Mouse (Mus musculus): Measurements from ENCODE around the gene 1700024P04Rik.
"Not testable (repeated sequence)": the region's sequence is repeated elsewhere in the genome, so short reads cannot be mapped to it uniquely, and the experiment has no call there.

The 1700024P04Rik gene

DNA sequence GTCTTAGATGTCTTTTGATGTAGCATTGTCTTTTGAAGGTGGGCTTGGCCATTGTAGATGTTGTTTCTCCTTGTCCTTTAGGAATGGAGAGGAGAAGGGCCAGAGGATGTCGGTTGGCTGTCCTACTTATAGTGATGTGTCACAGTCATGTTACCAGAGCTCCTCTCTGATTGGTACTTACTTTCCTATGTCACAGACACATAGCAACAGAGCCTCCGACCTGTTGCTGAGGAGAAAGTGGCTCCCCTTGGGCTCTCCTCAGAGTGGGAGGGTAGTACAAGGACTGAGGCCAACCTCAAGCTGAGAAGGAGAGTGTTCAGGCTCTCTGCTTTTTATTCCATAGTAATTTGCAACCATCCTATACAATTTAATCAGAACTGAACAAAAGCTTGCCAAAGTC lies at the start of gene 1700024P04Rik:
Gene 1700024P04Rik (minus strand): TSS at position 101 of the 400 bp plus-strand sequence.
- DNase-seq: no peak

DNA sequence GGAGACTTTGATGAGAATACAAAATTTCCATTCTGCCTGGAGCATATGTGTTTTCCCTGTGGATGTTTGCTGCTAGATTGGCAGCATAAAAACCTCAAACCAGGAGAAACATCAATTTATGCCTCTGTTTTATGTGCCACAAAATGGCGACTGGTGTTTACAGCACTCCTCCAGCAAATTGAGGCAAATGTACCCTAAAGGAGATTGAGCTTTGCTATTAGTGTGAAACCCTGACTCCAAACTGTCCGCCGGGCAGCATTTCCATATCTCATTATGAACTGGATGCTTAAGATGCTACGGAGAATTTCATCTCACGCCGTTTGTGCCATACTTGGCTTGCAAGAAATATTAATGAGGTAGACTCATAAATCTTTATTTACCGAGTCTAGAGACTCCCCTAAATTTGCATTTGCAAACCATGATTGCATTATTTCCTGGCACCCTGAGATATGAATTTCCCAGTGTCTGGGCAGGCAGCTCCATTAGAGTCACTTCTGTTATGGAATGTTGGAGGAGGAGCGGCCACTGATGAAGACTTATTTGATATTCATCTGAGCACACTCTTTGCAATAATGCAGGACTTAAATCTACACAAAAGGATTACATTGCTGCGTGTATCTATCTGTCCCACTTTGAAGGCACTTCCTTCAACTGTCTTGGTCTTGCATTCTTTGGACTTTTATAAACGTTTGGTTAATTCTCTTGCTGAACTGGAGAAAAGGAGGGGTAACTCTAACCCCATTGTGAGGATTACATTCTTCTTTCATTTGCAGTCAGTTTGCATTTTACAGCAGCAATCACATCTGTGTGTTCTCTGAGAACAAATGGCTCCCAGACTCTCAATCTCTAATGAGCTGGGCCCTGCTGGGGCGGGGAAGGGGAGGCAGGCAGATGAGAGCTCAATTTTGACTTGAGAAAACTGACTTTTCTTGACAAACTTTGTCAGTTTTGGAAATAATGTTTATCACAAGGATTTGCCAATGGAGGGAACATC lies 47.2 kb upstream of the 1700024P04Rik start:
- no peak for DNase-seq

DNA sequence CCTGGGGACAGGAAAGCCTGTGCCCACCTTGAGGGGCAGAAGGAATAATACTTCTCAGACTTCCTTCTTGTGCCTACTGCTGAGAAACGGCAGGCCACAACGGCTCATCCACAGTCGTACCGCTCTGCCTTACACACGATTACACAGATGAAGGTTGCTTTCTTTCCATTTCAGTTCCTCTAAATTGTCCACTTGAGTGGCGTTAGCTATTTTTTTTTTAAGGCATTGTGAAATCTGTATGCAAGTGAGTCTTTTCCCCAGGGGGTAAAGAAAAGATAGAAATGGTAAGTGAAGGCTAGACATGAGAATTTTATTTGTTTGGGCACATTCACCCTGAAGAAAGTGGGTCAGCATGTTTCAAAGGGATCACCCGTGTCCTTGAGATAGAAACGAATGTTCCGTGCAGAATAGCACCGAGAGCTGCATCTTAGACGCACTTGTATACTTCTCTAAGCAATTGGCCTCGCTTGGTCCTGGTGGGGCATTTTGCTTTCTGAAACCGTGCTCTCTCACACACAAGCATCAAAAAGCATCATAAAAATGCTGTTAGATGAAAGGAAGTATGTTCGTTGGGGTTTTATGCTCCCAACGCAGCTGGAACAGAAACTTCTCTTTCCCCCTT lies 46.3 kb upstream of the 1700024P04Rik start:
- no peak for DNase-seq

DNA sequence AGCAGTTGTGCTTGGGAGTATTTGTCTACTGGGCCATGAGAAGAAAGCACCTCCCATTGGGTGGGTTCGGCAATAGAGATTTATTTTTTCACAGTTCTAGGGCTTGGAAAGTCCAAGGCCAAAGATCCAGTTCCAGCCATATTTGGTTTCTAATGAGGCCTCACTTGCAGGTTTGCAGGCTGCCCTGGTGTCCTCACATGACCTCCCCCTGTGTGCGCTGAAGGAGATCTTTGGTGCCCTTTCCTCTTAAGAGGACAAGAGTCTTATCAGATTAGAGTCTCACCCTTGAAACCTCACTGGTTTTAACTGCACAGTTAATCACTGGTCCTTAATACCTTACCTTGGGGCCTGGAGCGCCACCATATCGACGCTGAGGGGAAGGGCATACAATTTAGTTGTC lies 40.9 kb upstream of the 1700024P04Rik start:
- no peak for DNase-seq

- DNase-seq: no peak
These were observed 37.7 kb upstream of the 1700024P04Rik start for GRCm38 (mm10) chr13:99022036-99022435.

DNA sequence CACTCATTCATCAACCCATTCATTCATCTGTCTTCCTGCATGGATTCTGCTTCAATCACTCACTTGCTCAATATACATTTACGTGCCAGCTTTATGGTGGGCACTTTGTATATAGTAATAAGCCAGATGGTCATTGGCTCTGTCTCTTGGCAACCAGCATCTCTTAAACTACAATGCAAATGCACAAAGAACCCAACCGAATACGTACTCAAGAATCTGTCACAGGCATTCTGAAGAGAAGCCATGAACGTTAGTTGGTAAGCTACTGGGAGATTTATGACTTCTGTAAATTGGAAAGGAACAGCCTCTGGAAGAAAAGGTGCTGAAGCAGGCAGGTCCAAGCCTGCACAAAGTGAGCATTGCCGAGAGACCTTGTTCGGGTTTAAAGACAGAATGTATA lies 36.8 kb upstream of the 1700024P04Rik start:
- no peak for DNase-seq

DNA sequence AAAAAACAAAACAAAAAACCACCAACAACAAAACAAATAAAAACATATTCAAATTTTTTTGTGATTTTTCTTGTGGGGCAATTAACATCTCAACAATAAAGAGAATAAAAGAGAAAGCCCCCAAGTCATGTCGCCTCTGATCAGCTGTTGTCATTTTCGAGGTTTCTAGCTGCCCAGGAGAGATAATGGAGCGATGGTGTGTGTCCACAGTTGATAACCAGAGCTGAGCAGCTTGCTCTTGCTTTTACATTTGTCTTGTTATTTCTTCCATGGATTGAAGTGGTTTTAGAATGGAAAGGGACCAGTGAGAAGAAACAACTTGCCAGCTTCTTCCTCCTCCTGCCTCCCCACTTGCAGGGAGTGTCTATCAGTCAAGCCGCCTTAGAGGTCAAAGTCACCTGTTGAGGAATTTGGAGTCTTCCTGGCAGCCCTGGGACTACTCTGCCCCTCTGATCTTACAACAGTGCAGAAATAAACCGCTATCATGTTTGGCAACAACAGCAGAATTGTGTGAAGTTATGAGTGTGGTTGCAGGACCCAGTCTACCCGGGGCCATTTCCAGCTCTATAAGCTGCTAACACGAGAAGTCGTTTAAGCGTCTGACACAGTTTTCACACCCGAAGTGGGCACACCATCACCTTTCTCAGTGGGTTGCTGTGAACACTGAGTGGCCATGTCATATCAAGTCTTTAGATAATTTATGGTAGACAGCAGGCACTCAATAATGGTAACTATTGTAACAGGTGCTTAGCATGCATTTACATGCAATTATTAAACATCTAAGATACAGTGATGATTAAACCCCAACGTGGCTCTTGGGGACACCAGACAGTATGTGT lies 35.7 kb upstream of the 1700024P04Rik start:
- no peak for DNase-seq

DNA sequence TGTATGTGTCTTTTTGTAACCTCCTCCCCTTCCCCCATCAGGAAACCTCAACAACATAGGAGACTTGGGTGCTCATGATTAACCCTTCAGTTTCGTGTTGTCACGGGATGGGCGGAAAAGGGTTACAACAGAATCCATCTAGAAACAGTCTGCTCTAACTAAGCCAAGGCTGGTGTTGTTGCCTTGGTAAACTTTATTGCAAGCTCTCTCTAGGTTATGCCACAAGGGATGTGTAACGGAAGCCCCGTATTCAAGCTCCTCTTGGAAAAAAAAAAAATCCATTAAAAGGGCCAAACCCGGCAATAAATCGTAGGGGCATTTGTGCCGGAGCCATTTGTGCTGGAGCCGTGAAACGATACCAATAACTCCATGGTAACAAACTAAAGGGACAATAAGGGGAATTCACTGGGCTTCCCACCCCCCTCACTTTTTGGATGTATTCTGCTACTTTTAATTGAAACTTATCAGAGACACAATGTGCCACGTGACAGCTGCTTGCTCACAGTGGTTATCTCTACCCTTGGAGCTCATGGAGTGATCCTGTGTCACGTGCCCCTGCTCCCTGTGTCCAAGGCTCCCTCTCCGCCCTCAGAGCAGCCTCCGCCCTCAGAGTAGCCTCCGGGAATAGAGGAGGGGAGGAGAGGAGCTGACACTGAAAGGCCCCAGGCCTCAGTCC lies 34.3 kb upstream of the 1700024P04Rik start:
- DNase-seq: no peak

DNA sequence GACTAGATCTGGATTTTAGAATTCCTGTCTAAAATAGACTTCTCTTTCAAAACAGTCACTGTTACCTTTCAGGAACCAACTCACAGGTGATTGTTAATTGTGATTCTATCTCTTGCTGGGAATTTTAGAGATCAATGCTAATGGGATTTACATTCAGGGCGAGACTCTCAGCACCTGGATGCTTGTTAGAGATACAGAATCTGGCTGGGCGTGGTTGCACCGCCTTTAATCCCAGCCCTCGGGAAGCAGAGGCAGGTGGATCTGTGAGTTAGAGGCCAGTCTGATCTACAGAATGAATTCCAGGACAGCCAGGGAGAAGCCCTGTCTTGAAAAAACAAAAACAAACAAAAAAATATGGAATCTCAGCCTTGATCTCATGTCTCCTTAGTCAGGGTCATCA lies 32.3 kb upstream of the 1700024P04Rik start:
- no peak for DNase-seq

- no peak for DNase-seq
These were observed 28.5 kb upstream of the 1700024P04Rik start for GRCm38 (mm10) chr13:99012891-99013290.

- DNase-seq: no peak
These were observed 23.6 kb upstream of the 1700024P04Rik start for GRCm38 (mm10) chr13:99008013-99008412.

- no peak for DNase-seq
These were observed 22.2 kb upstream of the 1700024P04Rik start for GRCm38 (mm10) chr13:99006389-99007099.

DNA sequence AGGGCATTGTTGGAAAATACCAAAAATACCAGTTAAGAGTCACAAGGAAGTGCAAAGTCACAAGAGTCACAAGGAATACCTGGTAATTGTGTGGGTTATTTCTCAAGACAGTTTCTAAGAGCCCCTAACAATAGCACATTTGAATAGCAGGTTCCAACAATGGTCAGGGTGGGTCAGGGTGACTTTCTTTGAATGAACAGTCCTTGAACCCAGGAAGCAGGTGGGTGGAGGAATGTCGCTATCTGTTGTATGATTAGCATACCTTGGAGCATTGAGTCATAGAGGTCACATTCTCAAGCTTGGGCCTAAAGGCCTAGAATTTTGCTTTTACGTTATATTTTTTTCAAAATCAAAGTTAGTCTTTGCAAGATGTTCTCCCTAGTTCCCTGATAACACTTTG lies 17.3 kb upstream of the 1700024P04Rik start:
- DNase-seq: not testable (repeated sequence)

GRCm38 (mm10) chr13:98997025-98997424 lies 12.7 kb upstream of the 1700024P04Rik start:
- no peak for DNase-seq

DNA sequence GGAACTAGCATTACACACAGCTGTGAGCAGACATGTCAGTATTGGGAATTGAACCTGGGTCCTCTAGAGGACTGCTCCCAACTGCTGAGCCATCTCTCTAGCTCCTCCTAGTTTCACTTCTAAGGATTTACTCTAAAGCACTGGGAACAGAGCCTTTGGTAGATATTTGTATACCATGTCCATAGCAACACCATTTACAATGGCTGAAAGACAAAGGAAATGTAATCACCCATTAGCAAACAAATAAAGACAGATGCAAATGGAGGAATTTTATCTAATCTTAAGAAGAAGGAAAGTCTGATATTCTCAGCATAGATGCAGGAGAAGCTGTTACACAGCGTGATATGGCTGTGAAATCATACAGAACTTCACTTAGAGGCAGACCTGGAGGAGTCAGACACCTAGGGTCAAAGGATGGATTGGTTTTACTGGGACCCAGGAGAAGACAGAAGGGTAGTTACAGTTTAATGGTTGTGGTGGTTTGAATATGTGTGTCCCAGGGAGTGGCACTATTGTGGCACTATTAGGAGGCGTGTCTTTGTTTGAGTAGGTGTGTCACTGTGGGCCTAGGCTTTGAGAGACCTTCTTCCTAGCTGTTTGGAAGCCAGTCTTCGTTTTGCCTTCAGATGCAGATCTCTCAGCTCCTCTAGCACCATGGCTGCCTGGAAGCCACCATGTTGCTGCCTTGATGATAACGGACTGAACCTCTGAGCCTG lies 7.1 kb downstream of the 1700024P04Rik start:
- DNase-seq: no peak

DNA sequence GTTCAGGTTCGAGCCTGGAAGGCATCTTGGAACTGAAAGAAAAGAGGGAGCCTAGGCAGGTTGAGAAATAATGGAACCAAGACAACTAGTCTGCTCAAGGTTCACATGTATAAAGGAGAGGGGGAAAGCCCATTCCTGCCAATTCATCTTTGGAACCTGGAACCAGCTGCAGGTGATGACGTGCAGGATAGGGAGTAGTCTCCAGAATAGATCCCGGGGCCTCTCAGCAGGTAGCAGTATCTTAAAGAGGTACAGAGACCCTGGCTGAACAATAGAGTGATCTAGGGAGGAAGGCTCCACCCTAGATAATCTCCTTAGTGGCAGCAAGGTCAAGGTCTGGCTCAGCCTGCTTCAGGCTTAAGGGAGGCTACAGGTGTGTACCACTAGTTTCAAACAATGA lies 8.3 kb downstream of the 1700024P04Rik start:
- not testable (repeated sequence) for DNase-seq

DNA sequence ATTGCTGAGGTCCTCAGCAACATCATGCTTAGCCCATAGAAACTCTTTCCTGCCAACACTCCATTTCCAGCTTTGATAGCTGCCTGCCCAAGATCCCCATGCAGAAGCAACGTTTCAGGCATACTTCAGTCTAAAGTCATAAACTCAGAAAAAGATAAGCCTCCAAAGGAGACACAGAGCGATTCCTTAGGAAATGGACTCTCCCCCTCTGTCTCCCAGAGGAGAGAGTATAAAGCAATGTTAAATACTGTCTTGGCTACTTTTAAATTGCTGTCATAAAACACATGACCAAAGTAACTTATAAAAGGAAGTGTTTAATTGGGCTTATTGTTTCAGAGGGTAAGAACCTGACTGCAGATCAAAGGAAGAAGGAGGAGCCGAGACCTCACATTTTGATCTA lies 12.3 kb downstream of the 1700024P04Rik start:
- DNase-seq: no peak

- DNase-seq: no peak
These were observed 12.7 kb downstream of the 1700024P04Rik start for GRCm38 (mm10) chr13:98971641-98972040.

DNA sequence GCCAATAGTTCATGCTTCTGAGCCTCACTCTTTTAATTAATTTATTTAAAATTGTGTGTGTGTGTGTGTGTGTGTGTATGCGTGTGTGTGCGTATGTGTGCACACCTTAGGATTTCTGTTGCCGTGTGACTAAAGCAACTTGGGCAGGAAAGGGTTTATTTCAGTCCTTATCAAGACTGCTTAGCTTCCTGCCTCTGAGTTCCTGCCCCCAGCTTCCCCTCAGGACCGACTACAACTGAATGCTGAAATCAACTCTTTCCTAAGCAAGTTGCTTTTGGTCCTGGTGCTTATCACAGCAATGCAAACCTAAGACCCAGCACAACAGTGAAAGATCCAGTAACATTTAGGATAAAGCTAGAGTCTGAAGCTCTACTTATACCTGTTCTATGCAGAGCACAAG lies 15.8 kb downstream of the 1700024P04Rik start:
- DNase-seq: no peak

DNA sequence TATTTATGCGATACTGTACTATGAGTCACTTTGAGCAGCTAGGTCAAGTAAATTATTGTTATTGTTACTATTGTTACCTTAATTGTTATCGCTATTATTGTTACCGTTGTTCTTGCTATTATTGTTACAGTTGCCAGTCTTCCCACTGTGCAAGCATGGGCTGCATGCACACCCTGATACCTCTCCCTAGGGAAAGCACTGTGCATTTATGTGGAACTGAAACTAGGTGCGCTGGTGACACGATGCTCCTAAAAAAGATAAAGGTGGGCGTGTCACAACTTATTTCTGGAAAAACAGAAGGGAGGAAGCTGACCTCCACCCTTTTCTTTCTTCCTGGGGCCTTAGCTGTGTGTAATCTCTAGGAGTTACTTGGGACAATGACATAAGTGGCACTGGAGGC lies 16.4 kb downstream of the 1700024P04Rik start:
- DNase-seq: no peak

GRCm38 (mm10) chr13:98966583-98966982 lies 17.8 kb downstream of the 1700024P04Rik start:
- no peak for DNase-seq
